Comparison of ENCODE assay signal across 13 mouse cellular contexts in genomic region chr9:99164148-99164503, GRCm38 (mm10). TPM values are rescaled to one million over a fixed set of nuclear protein-coding genes. Genes with fewer than 3 reads are reported as not detected.
A peak's percentile ranks its signal among the peaks of the same experiment; 100 is the strongest.
DNase-seq lines count a peak whose midpoint lies in the region; ATAC-seq lines count a peak whose summit lies in the region.
"Had no signal": no experiment of that assay in that cellular context is flagged by ENCODE, and none has a peak within 500 bp of the region (broad histone marks: within the 10 kb centered on the region; RNA-seq: fewer than 3 reads in every experiment).

No protein-coding gene starts in this region.

- no peak overlapping the region for H3K4me3 ChIP-seq in hindbrain, embryonic 13.5 days
- H3K4me3 ChIP-seq in hindbrain, embryonic 11.5 days (ENCODE audit: low read depth, low read length), result no peak overlapping the region
- H3K4me3 ChIP-seq in embryonic facial prominence, embryonic 10.5 days, result peak overlapping the region; percentile 23; the same call in 1 of the 2 replicates
- H3K4me3 ChIP-seq in forebrain, embryonic 15.5 days, result no peak overlapping the region
- H3K4me3 ChIP-seq in liver, embryonic 15.5 days (replicated peaks), result no peak overlapping the region
- H3K4me3 ChIP-seq: lung, embryonic 15.5 days had no signal

- no peak overlapping the region for H3K9ac ChIP-seq in hindbrain, embryonic 13.5 days
- H3K9ac ChIP-seq in hindbrain, embryonic 11.5 days (ENCODE audit: low read depth, low read length), result no peak overlapping the region
- H3K9ac ChIP-seq in forebrain, embryonic 15.5 days (replicated peaks), result no peak overlapping the region
- no peak overlapping the region for H3K9ac ChIP-seq in liver, embryonic 15.5 days
- H3K9ac ChIP-seq: lung, embryonic 15.5 days had no signal

- 0 out of 2 replicates have a peak, but pooled peaks cover 2% of the 10 kb centered on the region for H3K27me3 ChIP-seq in hindbrain, embryonic 13.5 days
- H3K27me3 ChIP-seq in hindbrain, embryonic 11.5 days (ENCODE audit: control insufficient read depth, insufficient read depth, low read length), result no peaks in the 10 kb centered on the region
- no peaks in the 10 kb centered on the region for H3K27me3 ChIP-seq in embryonic facial prominence, embryonic 10.5 days (replicated peaks; ENCODE audit: low read depth, poor library complexity, severe bottlenecking)
- H3K27me3 ChIP-seq in forebrain, embryonic 15.5 days, result no peaks in the 10 kb centered on the region
- 0 out of 2 replicates have a peak, but pooled peaks cover 2% of the 10 kb centered on the region for H3K27me3 ChIP-seq in liver, embryonic 15.5 days
- H3K27me3 ChIP-seq: lung, embryonic 15.5 days had no signal

- WGBS in hindbrain, embryonic 13.5 days, result 58% methylated on average over 9 of the region's 9 CpGs
- WGBS in hindbrain, embryonic 11.5 days, result 57% methylated on average over 9 of the region's 9 CpGs
- 58% methylated on average over 9 of the region's 9 CpGs for WGBS in embryonic facial prominence, embryonic 10.5 days
- 47% methylated on average over 9 of the region's 9 CpGs for WGBS in forebrain, embryonic 15.5 days
- 33% methylated on average over 9 of the region's 9 CpGs for WGBS in liver, embryonic 15.5 days (ENCODE audit: insufficient replicate concordance)

- no peak for ATAC-seq in hindbrain, embryonic 13.5 days (ENCODE audit: low FRiP score)
- no peak for ATAC-seq in hindbrain, embryonic 11.5 days (ENCODE audit: low FRiP score)
- no peak for ATAC-seq in forebrain, embryonic 15.5 days (replicated peaks)
- ATAC-seq in liver, embryonic 15.5 days (ENCODE audit: insufficient read depth), result peak; percentile 20; the same call in 1 of the 2 replicates
- ATAC-seq: intestine, embryonic 16.5 days had no signal

- H3K36me3 ChIP-seq in hindbrain, embryonic 13.5 days, result no peaks in the 10 kb centered on the region
- no peaks in the 10 kb centered on the region for H3K36me3 ChIP-seq in hindbrain, embryonic 11.5 days (ENCODE audit: control insufficient read depth, insufficient read depth, low read length)
- no peaks in the 10 kb centered on the region for H3K36me3 ChIP-seq in embryonic facial prominence, embryonic 10.5 days (replicated peaks)
- no peaks in the 10 kb centered on the region for H3K36me3 ChIP-seq in forebrain, embryonic 15.5 days
- no peaks in the 10 kb centered on the region for H3K36me3 ChIP-seq in liver, embryonic 15.5 days (replicated peaks)
- H3K36me3 ChIP-seq: lung, embryonic 15.5 days had no signal

- H3K9me3 ChIP-seq in hindbrain, embryonic 13.5 days, result no peaks in the 10 kb centered on the region
- no peaks in the 10 kb centered on the region for H3K9me3 ChIP-seq in hindbrain, embryonic 11.5 days (ENCODE audit: control insufficient read depth, low read length)
- no peaks in the 10 kb centered on the region for H3K9me3 ChIP-seq in embryonic facial prominence, embryonic 10.5 days
- H3K9me3 ChIP-seq in forebrain, embryonic 15.5 days, result no peaks in the 10 kb centered on the region
- H3K9me3 ChIP-seq in liver, embryonic 15.5 days (replicated peaks), result no peaks in the 10 kb centered on the region
- H3K9me3 ChIP-seq: lung, embryonic 15.5 days had no signal

- H3K4me1 ChIP-seq in hindbrain, embryonic 13.5 days (replicated peaks), result peaks cover 5% of the 10 kb centered on the region; the same call in 1 of the 2 replicates
- peaks cover 4% of the 10 kb centered on the region for H3K4me1 ChIP-seq in hindbrain, embryonic 11.5 days (replicated peaks; ENCODE audit: control insufficient read depth, insufficient read depth, low read length)
- peaks cover 25% of the 10 kb centered on the region for H3K4me1 ChIP-seq in embryonic facial prominence, embryonic 10.5 days
- peaks cover 17% of the 10 kb centered on the region for H3K4me1 ChIP-seq in forebrain, embryonic 15.5 days
- H3K4me1 ChIP-seq in liver, embryonic 15.5 days (replicated peaks), result peaks cover 42% of the 10 kb centered on the region

- 0 out of 2 replicates have a peak overlapping the region, but pooled peaks have one; percentile 30 for H3K27ac ChIP-seq in hindbrain, embryonic 13.5 days
- no peak overlapping the region for H3K27ac ChIP-seq in hindbrain, embryonic 11.5 days (ENCODE audit: low read depth, low read length)
- peak overlapping the region; percentile 63 for H3K27ac ChIP-seq in embryonic facial prominence, embryonic 10.5 days (replicated peaks)
- peak overlapping the region; percentile 38; the same call in 1 of the 2 replicates for H3K27ac ChIP-seq in forebrain, embryonic 15.5 days (replicated peaks)
- no peak overlapping the region for H3K27ac ChIP-seq in liver, embryonic 15.5 days (replicated peaks)
- H3K27ac ChIP-seq: kidney, postnatal 0 days; lung, embryonic 15.5 days had no signal

- intact Hi-C loops in gastrocnemius, postnatal 14 days (cut with DNase I; ENCODE audit: low total_unique reads), result no loop called here

- no peak overlapping the region for H3K4me2 ChIP-seq in hindbrain, embryonic 13.5 days
- no peak overlapping the region for H3K4me2 ChIP-seq in hindbrain, embryonic 11.5 days (replicated peaks; ENCODE audit: low read depth, low read length)
- no peak overlapping the region for H3K4me2 ChIP-seq in forebrain, embryonic 15.5 days (replicated peaks)
- no peak overlapping the region for H3K4me2 ChIP-seq in liver, embryonic 15.5 days
- H3K4me2 ChIP-seq: lung, embryonic 15.5 days had no signal

- no peak for DNase-seq in hindbrain, embryonic 11.5 days (ENCODE audit: low spot score)
- DNase-seq in embryonic facial prominence, embryonic 10.5 days (ENCODE audit: low spot score), result no peak
- no peak for DNase-seq in right cerebral cortex, postnatal 4 days
- DNase-seq in spleen, postnatal 36 days (ENCODE audit: low spot score in 2 of 2), result no peak
- DNase-seq in gastrocnemius, postnatal 14 days, result no peak
- DNase-seq: B cell, adult 2 months; cerebellum, postnatal 36 days had no signal

RNA-seq across cellular contexts. Expression of gene Pik3cb, which starts 23.7 kb away (rescaled TPM):
- 3.2 and 4.3 TPM in 2 replicates for polyA plus RNA-seq in hindbrain, embryonic 13.5 days (2015; fragmentation: Nextera tagmentation; extraction: Ambion mirVana)
- 1.5 and 2.2 TPM in 2 replicates for polyA plus RNA-seq in hindbrain, embryonic 11.5 days (2014; fragmentation: Nextera tagmentation; extraction: Ambion mirVana)
- polyA plus RNA-seq in embryonic facial prominence, embryonic 10.5 days (2016; fragmentation: Nextera tagmentation; extraction: Ambion mirVana), result 1.3 and 1.4 TPM in 2 replicates
- polyA plus RNA-seq in forebrain, embryonic 15.5 days (2015; fragmentation: Nextera tagmentation; extraction: Ambion mirVana), result 3.7 and 3.8 TPM in 2 replicates
- 2.1 and 2.9 TPM in 2 replicates for polyA plus RNA-seq in liver, embryonic 15.5 days (2015; fragmentation: Nextera tagmentation; extraction: Ambion mirVana)
- 1 to 10 TPM; 3.2 to 3.8 TPM for total RNA-seq in gastrocnemius, postnatal 14 days (2021)

Comparison
In these comparisons a context has a peak if more than half of its experiments do, and no peak if none do; other contexts are left out.
1. H3K27ac ChIP-seq: peak in hindbrain, embryonic 13.5 days (single experiment), embryonic facial prominence, embryonic 10.5 days (single experiment) and forebrain, embryonic 15.5 days (single experiment); none in hindbrain, embryonic 11.5 days (single experiment) and liver, embryonic 15.5 days (single experiment).